Mouse (Mus musculus) liver, embryonic 11.5 days (tissue): ENCODE measurements at regions not wholly inside any gene's neighbourhood (a gene's known extent, or its start where the extent isn't known, plus 50 kb on each side); places are given as distances from the start of the nearest gene placed in this dataset.

ENCODE experiments used
- ATAC-seq: fragments of 200-750 bp; cut with Nextera tagmentation; replicated peaks from 2 replicates; pipeline ENCODE4 v1.8.0; 2017; ENCODE audit warnings: moderate number of reproducible peaks, mild to moderate bottlenecking, moderate TSS enrichment, moderate library complexity; ENCODE audit not compliant: low FRiP score
- DNase-seq: peaks from one replicate; pipeline ENCODE4 v3.0.0-alpha.2; 2017; ENCODE audit warnings: low spot score
- H3K27ac ChIP-seq: fragments of 300-500 bp; sonication (generic); 2 replicates; pipeline ENCODE4 v1.5.1; 2014; ENCODE audit warnings: mild to moderate bottlenecking, low read depth, low read length, control low read depth
- H3K27me3 ChIP-seq: fragments of 300-500 bp; sonication (generic); replicated peaks from 2 replicates; pipeline ENCODE4 v1.6.1; 2014; ENCODE audit warnings: low read length, mixed read lengths; ENCODE audit not compliant: control insufficient read depth, insufficient read depth
- H3K36me3 ChIP-seq: fragments of 300-500 bp; sonication (generic); 2 replicates; pipeline ENCODE4 v1.6.1; 2014; ENCODE audit warnings: mild to moderate bottlenecking, low read length, moderate library complexity, mixed read lengths; ENCODE audit not compliant: control insufficient read depth, insufficient read depth
- H3K4me1 ChIP-seq: fragments of 300-500 bp; sonication (generic); replicated peaks from 2 replicates; pipeline ENCODE4 v1.6.1; 2014; ENCODE audit warnings: low read length, mixed read lengths; ENCODE audit not compliant: control insufficient read depth, insufficient read depth
- H3K4me2 ChIP-seq: fragments of 300-500 bp; sonication (generic); 2 replicates; pipeline ENCODE4 v1.6.1; 2014; ENCODE audit warnings: mild to moderate bottlenecking, control low read depth, moderate library complexity
- H3K4me3 ChIP-seq: fragments of 300-500 bp; sonication (generic); 2 replicates; pipeline ENCODE4 v1.5.1; 2014; ENCODE audit warnings: low read depth, low read length, control low read depth
- H3K9ac ChIP-seq: fragments of 300-500 bp; sonication (generic); 2 replicates; pipeline ENCODE4 v1.6.1; 2014; ENCODE audit warnings: low read depth, low read length, control low read depth
- H3K9me3 ChIP-seq: fragments of 300-500 bp; sonication (generic); 2 replicates; pipeline ENCODE4 v1.6.1; 2016; ENCODE audit warnings: low read length, inconsistent platforms, mixed read lengths; ENCODE audit not compliant: control insufficient read depth
- WGBS: fragments of 180-500 bp; shearing (Covaris S2); extraction: QIAGEN DNeasy Blood & Tissue Kit; methylation state at CpG from one replicate; pipeline ENCODE4 v1.1.7; 2014; 5-methylcytosine and 5-hydroxymethylcytosine counted together

DNA sequence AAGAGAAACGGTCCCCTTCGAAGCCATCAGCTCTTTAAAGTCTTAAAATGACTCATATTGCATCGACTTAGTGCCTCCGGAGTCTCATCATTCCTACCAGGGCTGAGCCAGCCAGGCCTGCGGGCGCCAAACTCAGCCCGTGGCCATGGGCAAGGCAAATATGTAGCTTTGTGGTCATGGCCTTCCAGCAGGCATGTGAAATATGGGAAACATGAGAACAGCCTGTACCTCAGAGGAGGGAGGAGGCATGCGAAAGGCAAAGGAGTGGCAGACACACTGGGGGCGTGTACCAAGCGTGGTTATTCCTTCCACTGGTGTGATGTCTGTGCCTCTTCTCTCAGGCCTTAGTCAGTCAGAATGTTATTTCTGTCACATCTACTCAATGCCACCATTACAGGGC is 706.3 kb upstream of the Car8 start:
- Histone ChIP-seq H3K4me2 (no peak overlapping the region), H3K27ac (no peak overlapping the region), H3K9ac (no peak overlapping the region), H3K4me3 (no peak overlapping the region), H3K36me3 (no peaks in the 10 kb centered on the region), H3K27me3 (no peaks in the 10 kb centered on the region), H3K9me3 (no peaks in the 10 kb centered on the region), H3K4me1 (no peaks in the 10 kb centered on the region)
- ATAC-seq, result no peak
- DNase-seq, result no peak
- WGBS, result 91% methylated on average over 10 of the region's 10 CpGs

DNA sequence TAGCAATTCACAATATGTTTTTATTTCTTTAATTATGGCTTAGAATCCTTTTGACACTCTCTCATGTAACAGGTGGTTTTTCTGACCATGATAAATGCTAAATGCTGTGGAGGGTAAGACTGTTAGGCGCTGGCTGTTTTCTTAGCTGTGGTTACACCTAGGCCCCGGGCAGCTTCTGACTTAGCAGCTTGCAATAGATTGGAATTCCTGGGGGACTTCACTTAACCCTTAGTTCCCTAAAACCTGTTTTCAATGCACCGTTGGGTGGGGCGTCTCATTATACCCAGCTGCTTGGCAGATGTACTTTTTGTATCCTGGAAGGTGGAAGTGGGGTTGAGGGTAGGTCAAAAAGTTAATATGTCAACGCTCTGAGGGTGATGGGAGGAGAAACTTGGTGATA is 704.2 kb upstream of the Car8 start:
- H3K4me2 ChIP-seq, result no peak overlapping the region
- no peaks in the 10 kb centered on the region for H3K9me3 ChIP-seq
- H3K27ac ChIP-seq, result no peak overlapping the region
- no peak for DNase-seq
- ATAC-seq, result no peak
- 56% methylated on average over 5 of the region's 5 CpGs for WGBS
- no peaks in the 10 kb centered on the region for H3K4me1 ChIP-seq
- no peak overlapping the region for H3K4me3 ChIP-seq
- H3K27me3 ChIP-seq, result no peaks in the 10 kb centered on the region
- H3K9ac ChIP-seq, result no peak overlapping the region
- no peaks in the 10 kb centered on the region for H3K36me3 ChIP-seq

DNA sequence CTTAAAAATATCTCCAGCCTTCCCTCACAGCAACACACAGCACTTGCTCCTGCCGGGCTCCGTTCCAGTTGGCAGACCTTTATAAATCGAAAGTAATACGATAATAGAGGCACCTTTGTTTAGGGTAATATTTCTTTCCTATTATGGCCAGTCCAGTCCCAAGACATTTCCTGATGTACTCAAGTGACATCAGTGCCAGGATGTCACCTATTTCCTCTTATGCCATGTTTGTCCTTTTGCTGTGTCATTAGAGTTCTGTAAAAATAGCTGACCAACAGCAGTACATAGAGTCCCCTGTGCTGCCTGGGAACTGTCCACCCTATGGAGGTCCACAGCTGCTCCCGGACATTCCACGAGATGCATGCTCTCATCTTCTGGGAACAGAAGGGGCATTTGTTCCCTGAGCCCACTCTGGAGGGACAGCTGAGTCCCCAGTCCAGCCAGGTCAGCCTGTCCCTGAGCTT is 700.1 kb upstream of the Car8 start:
- DNase-seq (no peak), ATAC-seq (peak; percentile 43; the same call in 1 of the 2 replicates)
- Histone ChIP-seq H3K9me3 (no peaks in the 10 kb centered on the region), H3K4me2 (no peak overlapping the region), H3K27ac (no peak overlapping the region), H3K4me3 (no peak overlapping the region), H3K36me3 (no peaks in the 10 kb centered on the region), H3K4me1 (no peaks in the 10 kb centered on the region), H3K9ac (no peak overlapping the region), H3K27me3 (no peaks in the 10 kb centered on the region)
- 70% methylated on average over 6 of the region's 6 CpGs for WGBS

DNA sequence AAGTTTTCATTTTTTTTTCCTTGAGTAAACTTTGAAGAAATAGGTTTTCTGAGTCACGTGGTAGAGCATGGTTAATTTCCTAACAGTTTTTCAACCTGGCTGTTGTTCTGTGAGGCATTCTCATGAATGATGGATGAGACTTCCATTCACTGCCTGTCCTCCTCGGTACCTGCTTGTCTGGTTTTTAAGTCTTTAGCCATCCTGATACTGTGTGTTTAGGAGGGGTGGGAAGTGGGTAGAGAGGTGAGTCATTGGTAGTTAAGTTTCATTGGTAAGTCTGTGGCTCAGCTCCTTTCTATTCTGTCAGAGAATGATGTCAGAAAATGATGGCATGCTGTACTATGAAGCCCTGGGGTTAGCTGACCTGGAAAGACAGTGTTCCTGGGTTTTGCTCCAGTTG is 697.1 kb upstream of the Car8 start:
- H3K9me3 ChIP-seq, result no peaks in the 10 kb centered on the region
- no peak for ATAC-seq

DNA sequence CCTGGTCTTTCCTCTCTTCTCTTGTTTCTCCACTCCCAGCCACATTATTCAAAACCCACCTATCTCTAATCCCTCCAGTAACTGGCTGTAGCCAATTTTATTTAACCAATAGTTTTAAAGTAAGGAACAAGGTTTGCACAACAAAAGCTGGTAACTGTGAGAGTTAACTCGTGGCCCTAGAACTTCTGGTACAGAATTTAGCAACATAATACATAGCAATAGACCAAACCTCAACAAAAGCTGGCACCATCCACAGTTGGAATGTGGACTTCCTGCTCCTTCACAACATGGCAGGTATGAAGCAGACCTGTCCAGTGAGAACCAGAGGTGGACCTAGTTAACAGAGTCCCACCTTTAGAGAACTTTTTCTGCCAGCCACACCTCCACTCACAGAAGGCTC is 695.7 kb upstream of the Car8 start:
- Histone ChIP-seq H3K4me2 (no peak overlapping the region), H3K4me3 (no peak overlapping the region), H3K4me1 (no peaks in the 10 kb centered on the region), H3K9ac (no peak overlapping the region), H3K27ac (no peak overlapping the region), H3K36me3 (no peaks in the 10 kb centered on the region), H3K27me3 (no peaks in the 10 kb centered on the region), H3K9me3 (no peaks in the 10 kb centered on the region)
- 68% methylated on average over 1 of the region's 1 CpGs for WGBS
- ATAC-seq (no peak), DNase-seq (no peak)

More for the DNA sequence above, 697.1 kb upstream of the Car8 start:
- Histone ChIP-seq H3K4me2 (no peak overlapping the region), H3K9ac (no peak overlapping the region), H3K27me3 (no peaks in the 10 kb centered on the region), H3K4me1 (no peaks in the 10 kb centered on the region), H3K36me3 (no peaks in the 10 kb centered on the region), H3K27ac (no peak overlapping the region), H3K4me3 (no peak overlapping the region)
- 66% methylated on average over 2 of the region's 2 CpGs for WGBS
- no peak for DNase-seq

DNA sequence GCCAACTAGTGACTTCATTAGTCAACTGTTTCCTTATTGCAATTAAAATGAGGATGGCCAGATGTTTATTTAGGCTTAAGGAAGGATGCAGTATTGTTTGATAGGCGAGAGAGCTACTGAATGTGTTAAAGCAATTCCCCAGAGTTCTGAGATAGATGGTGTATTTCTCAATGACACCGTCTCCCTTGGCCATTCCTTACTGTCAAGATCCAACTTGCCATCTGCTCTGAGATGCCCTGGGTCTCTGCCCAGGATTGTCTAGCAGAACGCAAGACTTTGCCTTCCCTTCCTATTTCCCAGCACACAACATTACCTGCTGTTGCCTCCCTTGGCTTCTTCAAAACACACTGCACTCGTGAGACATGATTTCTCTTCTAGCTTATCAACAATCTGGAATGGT is 690.5 kb upstream of the Car8 start:
- no peak overlapping the region for H3K4me3 ChIP-seq
- whole genome bisulfite sequencing, result 59% methylated on average over 4 of the region's 4 CpGs
- H3K27me3 ChIP-seq, result no peaks in the 10 kb centered on the region
- no peak for DNase-seq
- no peak for ATAC-seq
- H3K27ac ChIP-seq, result no peak overlapping the region
- H3K9me3 ChIP-seq, result no peaks in the 10 kb centered on the region
- no peaks in the 10 kb centered on the region; the same call in 1 of the 2 replicates for H3K4me1 ChIP-seq
- H3K36me3 ChIP-seq, result no peaks in the 10 kb centered on the region
- H3K9ac ChIP-seq, result no peak overlapping the region
- no peak overlapping the region for H3K4me2 ChIP-seq

DNA sequence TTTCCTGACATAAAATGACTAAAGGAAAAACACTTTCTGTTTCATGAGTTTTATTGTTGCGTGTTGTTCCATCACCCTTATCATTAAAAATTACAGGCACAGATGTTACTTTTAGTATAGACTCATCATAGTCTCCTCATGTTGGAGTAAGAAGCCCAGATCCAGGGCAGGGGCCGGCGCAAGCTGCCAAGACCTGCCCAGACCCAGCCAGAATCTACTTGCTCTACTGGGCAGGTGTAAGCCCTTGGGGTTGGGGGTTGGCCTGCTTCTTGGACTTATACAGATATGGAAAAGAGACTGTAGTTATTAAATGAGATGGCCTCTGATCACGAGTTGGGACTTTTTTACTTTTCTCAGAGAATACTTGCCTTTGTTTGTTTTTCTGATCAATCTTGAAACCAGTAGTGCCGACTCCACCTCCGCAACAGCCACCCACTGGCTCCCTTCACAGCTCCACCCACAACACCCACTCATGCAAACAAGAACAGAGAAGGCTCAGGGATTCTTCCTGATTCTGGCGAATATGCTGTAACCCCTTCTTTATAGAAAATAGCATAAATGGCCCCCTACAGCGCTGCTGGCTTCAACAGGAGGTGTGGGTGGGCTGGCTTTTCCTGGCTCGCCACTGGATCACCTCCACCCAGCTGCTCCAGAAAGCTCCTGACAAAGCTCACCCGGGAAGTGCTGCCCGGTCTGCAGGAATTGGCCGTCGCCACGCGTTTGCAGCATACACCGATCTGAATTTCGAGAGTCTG is 689.9 kb upstream of the Car8 start:
- Histone ChIP-seq H3K4me1 (no peaks in the 10 kb centered on the region; the same call in 1 of the 2 replicates), H3K27ac (no peak overlapping the region), H3K9ac (no peak overlapping the region), H3K9me3 (no peaks in the 10 kb centered on the region), H3K27me3 (no peaks in the 10 kb centered on the region), H3K4me3 (no peak overlapping the region), H3K4me2 (peak overlapping the region; percentile 21; the same call in 1 of the 2 replicates), H3K36me3 (no peaks in the 10 kb centered on the region)
- ATAC-seq (no peak), DNase-seq (no peak)
- WGBS, result 54% methylated on average over 17 of the region's 17 CpGs

DNA sequence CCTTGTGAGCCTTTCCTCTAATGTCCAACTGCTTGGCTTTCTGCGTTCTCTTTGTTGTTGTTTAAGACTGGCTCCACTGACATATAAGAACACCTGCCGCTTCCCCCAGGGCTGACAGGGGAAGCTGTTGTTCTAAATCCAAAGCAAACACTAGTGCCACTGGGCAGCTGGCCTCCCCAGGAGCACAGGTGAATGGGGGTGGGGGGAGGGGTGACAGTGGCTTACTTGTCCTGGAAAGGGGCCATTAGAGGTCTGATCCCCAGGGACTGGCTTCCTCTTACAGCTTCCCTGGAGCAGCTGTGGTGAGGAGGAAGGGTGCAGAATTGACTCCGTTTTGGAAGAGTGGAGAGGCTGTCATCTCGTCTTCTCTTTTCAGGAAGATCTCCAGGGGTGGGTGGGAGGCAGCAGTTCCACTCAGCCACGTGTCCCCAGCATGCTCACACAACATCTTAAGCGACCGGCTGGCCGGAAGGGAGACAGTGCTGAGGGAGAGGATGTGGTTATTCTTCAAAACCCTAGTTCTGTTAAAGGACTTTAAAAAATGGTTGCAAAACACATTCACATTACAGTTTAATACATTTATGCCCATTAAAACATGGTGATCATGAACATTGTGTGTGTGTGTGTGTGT is 688.5 kb upstream of the Car8 start:
- no peaks in the 10 kb centered on the region for H3K9me3 ChIP-seq
- ATAC-seq (no peak), DNase-seq (no peak)
- no peaks in the 10 kb centered on the region for H3K27me3 ChIP-seq
- no peak overlapping the region for H3K4me3 ChIP-seq
- H3K27ac ChIP-seq, result no peak overlapping the region
- WGBS, result 32% methylated on average over 8 of the region's 8 CpGs
- H3K9ac ChIP-seq, result no peak overlapping the region
- H3K4me2 ChIP-seq, result no peak overlapping the region
- no peaks in the 10 kb centered on the region; the same call in none of the 2 replicates for H3K4me1 ChIP-seq
- no peaks in the 10 kb centered on the region for H3K36me3 ChIP-seq
